Mouse (Mus musculus): Measurements from ENCODE around the gene Tec. TPM values are rescaled to one million over a fixed set of nuclear protein-coding genes. Genes with fewer than 3 reads are reported as not detected.

Gene Tec
- total and polyA plus RNA-seq, 2 experiments from 2014 or later: 2.1 to 4.0 TPM

GRCm38 (mm10) chr5:72852301-72852995 is 15.8 kb downstream of the Tec start:
- H3K4me1 ChIP-seq (ENCODE audit: insufficient read depth): no peaks in the 10 kb centered on the region
- no peak overlapping the region for H3K27ac ChIP-seq (ENCODE audit: low read depth, low read length)
- 75% methylated on average over 7 of the region's 7 CpGs for WGBS
- H3K4me2 ChIP-seq (ENCODE audit: low read depth): no peak overlapping the region
- no peaks in the 10 kb centered on the region for H3K9me3 ChIP-seq (ENCODE audit: low read length)
- ATAC-seq (no peak), DNase-seq (no peak)
- H3K36me3 ChIP-seq (ENCODE audit: insufficient read depth): no peaks in the 10 kb centered on the region
- no peak for TF ChIP-seq CTCF (IDR thresholded peaks at IDR 0.05; ENCODE audit: low read depth)
- H3K4me3 ChIP-seq (ENCODE audit: low read depth, low read length): no peak overlapping the region
- no peaks in the 10 kb centered on the region for H3K27me3 ChIP-seq (ENCODE audit: insufficient read depth, low read length)
- no peak overlapping the region for H3K9ac ChIP-seq

- Histone ChIP-seq H3K36me3 (ENCODE audit: insufficient read depth) (no peaks in the 10 kb centered on the region), H3K27ac (ENCODE audit: low read depth, low read length) (no peak overlapping the region), H3K4me2 (ENCODE audit: low read depth) (no peak overlapping the region), H3K4me3 (ENCODE audit: low read depth, low read length) (no peak overlapping the region), H3K9ac (no peak overlapping the region), H3K9me3 (ENCODE audit: low read length) (no peaks in the 10 kb centered on the region), H3K4me1 (ENCODE audit: insufficient read depth) (no peaks in the 10 kb centered on the region), H3K27me3 (ENCODE audit: insufficient read depth, low read length) (no peaks in the 10 kb centered on the region)
- ATAC-seq (no peak), DNase-seq (no peak)
- WGBS: 91% methylated on average over 4 of the region's 4 CpGs
- no peak for TF ChIP-seq CTCF (IDR thresholded peaks at IDR 0.05; ENCODE audit: low read depth)
Observed at GRCm38 (mm10) chr5:72851674-72852098, 16.6 kb downstream of the Tec start.

DNA sequence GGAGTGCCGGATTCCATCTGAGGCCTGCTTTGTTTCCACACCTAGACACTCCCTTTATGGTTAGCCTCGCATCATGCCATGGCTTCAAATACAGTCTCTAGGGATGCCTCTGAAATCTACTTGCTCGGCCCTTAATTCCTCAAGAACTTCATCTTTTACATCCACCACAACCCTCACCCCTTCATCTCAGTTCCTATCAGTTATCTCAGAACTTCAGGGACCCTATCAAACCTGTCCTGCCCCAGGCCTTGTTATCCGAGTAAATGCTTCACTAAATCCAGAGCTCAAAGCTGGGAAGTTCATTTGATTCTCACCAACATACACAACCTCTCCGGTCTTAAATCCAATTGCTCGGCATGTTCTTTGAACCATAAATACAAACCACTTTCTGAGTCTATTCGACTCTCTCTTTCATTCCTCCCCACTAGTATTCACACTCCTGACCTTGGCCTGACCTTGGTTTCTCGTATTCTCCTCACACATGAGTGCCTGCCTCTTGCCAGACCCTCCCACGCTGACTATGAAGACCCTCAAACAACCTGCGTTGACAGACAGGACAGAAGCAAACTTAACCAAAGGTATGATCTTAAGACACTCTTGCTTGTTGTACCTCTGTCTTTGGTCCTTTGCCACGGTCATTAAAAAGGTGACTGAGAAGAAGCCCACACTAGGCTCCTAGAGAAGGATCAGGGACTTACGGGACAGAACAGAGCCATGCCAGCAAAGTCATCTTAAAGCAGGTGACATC is 17.2 kb downstream of the Tec start:
- H3K9me3 ChIP-seq (ENCODE audit: low read length): no peaks in the 10 kb centered on the region
- H3K9ac ChIP-seq: no peak overlapping the region
- H3K36me3 ChIP-seq (ENCODE audit: insufficient read depth): no peaks in the 10 kb centered on the region
- no peak overlapping the region for H3K4me3 ChIP-seq (ENCODE audit: low read depth, low read length)
- ATAC-seq (no peak), DNase-seq (no peak)
- no peaks in the 10 kb centered on the region for H3K27me3 ChIP-seq (ENCODE audit: insufficient read depth, low read length)
- H3K4me2 ChIP-seq (ENCODE audit: low read depth): no peak overlapping the region
- no peak for TF ChIP-seq CTCF (IDR thresholded peaks at IDR 0.05; ENCODE audit: low read depth)
- WGBS: 82% methylated on average over 12 of the region's 12 CpGs
- H3K4me1 ChIP-seq (ENCODE audit: insufficient read depth): 0 out of 2 replicates have a peak, but pooled peaks cover 1% of the 10 kb centered on the region
- no peak overlapping the region for H3K27ac ChIP-seq (ENCODE audit: low read depth, low read length)

DNA sequence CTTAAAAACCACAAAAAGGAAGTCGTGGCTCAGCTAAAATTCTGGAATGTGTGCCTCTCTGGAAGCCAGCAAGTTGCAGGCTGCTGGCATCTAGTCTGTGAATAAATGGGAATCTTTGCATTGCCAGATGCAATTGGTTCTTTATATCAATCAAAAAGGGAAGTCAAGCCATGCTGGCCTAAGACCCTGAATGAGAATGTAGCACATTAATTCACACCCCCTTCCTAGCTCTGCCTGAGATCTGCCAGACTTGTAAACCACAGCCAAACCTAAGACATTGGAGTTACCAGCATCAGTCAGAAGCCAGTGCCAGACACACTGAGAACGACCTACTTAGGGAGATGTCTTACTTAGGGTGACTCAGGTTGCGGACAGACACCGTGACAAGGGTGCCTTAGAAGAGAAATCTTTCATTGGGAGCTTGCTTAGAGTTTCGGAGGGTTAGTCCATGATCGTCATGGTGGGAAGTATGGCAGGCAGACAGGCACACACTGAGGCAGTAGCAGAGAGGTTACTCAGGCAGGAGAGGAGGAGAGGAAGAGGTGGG is 19.3 kb downstream of the Tec start:
- no peak for TF ChIP-seq CTCF (IDR thresholded peaks at IDR 0.05; ENCODE audit: low read depth)
- H3K9me3 ChIP-seq (ENCODE audit: low read length): no peaks in the 10 kb centered on the region
- H3K4me3 ChIP-seq (ENCODE audit: low read depth, low read length): no peak overlapping the region
- no peak overlapping the region for H3K27ac ChIP-seq (ENCODE audit: low read depth, low read length)
- 73% methylated on average over 6 of the region's 6 CpGs for WGBS
- peak; percentile 57; the same call in 1 of the 2 replicates for ATAC-seq
- DNase-seq: no peak
- H3K4me1 ChIP-seq (ENCODE audit: insufficient read depth): peaks cover 7% of the 10 kb centered on the region; the same call in 1 of the 2 replicates
- no peak overlapping the region for H3K9ac ChIP-seq
- H3K36me3 ChIP-seq (ENCODE audit: insufficient read depth): no peaks in the 10 kb centered on the region
- H3K4me2 ChIP-seq (ENCODE audit: low read depth): no peak overlapping the region
- H3K27me3 ChIP-seq (ENCODE audit: insufficient read depth, low read length): no peaks in the 10 kb centered on the region

DNA sequence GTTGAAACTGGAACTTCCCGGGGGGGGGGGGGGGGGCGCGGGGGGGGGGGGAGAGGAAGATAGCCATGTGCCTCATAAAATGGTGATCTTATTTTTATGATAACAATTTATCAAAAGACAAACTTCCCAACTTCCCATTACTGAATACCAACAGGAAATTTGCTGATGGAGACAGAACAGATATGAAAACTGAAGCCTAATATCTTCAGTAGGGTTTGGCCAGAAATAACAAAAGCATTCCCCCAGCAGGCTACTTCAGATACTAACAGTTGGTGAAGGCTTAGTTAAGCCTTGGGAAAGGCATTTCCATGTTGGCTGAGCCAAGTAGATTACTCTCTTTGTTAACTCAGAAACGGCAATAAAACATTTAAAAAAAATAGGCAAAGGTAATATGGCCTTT is 21.6 kb downstream of the Tec start:
- DNase-seq (no peak), ATAC-seq (no peak)
- TF ChIP-seq CTCF (IDR thresholded peaks at IDR 0.05; ENCODE audit: low read depth): no peak
- Histone ChIP-seq H3K27me3 (ENCODE audit: insufficient read depth, low read length) (no peaks in the 10 kb centered on the region), H3K9me3 (ENCODE audit: low read length) (no peaks in the 10 kb centered on the region), H3K4me1 (ENCODE audit: insufficient read depth) (peaks cover 7% of the 10 kb centered on the region; the same call in 1 of the 2 replicates), H3K9ac (no peak overlapping the region), H3K27ac (ENCODE audit: low read depth, low read length) (no peak overlapping the region), H3K36me3 (ENCODE audit: insufficient read depth) (no peaks in the 10 kb centered on the region), H3K4me3 (ENCODE audit: low read depth, low read length) (no peak overlapping the region), H3K4me2 (ENCODE audit: low read depth) (no peak overlapping the region)
- WGBS: 42% methylated on average over 1 of the region's 4 CpGs

DNA sequence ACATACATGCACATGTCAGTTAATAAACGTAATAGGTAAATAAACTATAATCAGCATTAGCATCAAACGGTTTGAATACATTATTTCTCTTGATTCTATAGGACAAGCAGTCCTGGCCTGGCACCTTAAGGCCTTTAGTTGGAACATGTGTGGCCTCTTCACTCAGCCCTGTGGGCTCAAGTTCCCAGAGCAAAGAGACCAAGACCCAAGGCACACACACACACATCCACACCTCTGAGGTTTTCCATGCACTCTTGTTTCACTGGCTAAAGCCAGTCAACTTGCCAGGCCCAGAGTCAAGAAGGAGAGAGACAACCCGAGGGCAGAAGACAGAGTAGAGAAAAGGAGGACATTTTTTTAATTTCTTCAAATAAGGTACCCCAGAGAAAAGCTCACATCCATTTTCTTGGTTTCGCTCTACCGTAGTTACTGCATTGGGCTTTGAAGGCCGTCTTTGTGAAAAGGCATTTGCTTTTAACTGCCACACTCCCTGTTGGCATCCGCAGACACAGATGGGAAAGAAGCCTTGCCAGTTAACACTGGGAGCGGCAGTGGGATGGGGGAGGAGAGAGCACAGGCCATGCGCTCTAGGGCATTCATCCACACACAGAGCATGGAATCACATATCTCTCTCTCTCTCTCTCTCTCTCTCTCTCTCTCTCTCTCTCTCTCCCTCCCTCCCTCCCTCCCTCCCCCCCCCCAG is 22.2 kb downstream of the Tec start:
- peak overlapping the region; percentile 62; the same call in 1 of the 2 replicates for H3K27ac ChIP-seq (ENCODE audit: low read depth, low read length)
- H3K36me3 ChIP-seq (ENCODE audit: insufficient read depth): no peaks in the 10 kb centered on the region
- no peak overlapping the region for H3K4me3 ChIP-seq (ENCODE audit: low read depth, low read length)
- TF ChIP-seq CTCF (IDR thresholded peaks at IDR 0.05; ENCODE audit: low read depth): no peak
- H3K9ac ChIP-seq: no peak overlapping the region
- H3K9me3 ChIP-seq (ENCODE audit: low read length): no peaks in the 10 kb centered on the region
- DNase-seq (peak; percentile 79), ATAC-seq (peak; percentile 94)
- H3K4me1 ChIP-seq (ENCODE audit: insufficient read depth): peaks cover 7% of the 10 kb centered on the region; the same call in 1 of the 2 replicates
- no peaks in the 10 kb centered on the region for H3K27me3 ChIP-seq (ENCODE audit: insufficient read depth, low read length)
- H3K4me2 ChIP-seq (ENCODE audit: low read depth): no peak overlapping the region
- 41% methylated on average over 9 of the region's 9 CpGs for WGBS

Data from forebrain, postnatal 0 days (tissue).